Mouse (Mus musculus) cerebellum, adult 2 months (tissue): ENCODE data around the gene Draxin.

Source experiments
- CTCF ChIP-seq: fragments of 200-500 bp; IDR thresholded peaks from 2 replicates; pipeline ENCODE4 v1.5.1; 2011; ENCODE audit warnings: low read depth, mild to moderate bottlenecking, control low read depth, low read length, moderate library complexity, borderline replicate concordance; ENCODE audit not compliant: insufficient read depth
- POLR2A ChIP-seq: fragments of 200-500 bp; IDR thresholded peaks from 2 replicates; pipeline ENCODE4 v1.6.1; 2011; ENCODE audit warnings: low read length, control low read depth, borderline replicate concordance; ENCODE audit not compliant: insufficient read depth

- no peak for TF ChIP-seq POLR2A
- no peak for TF ChIP-seq CTCF
Observed at GRCm38 (mm10) chr4:148121982-148122693, 8.4 kb downstream of the Draxin start.
